Mouse (Mus musculus): Measurements from ENCODE around the gene Slc41a2. TPM values are rescaled to one million over a fixed set of nuclear protein-coding genes. Genes with fewer than 3 reads are reported as not detected.
A peak's percentile ranks its signal among the peaks of the same experiment; 100 is the strongest.

Gene Slc41a2
- total and polyA plus RNA-seq, 3 experiments = 0.17 TPM; not detected in 2

DNA sequence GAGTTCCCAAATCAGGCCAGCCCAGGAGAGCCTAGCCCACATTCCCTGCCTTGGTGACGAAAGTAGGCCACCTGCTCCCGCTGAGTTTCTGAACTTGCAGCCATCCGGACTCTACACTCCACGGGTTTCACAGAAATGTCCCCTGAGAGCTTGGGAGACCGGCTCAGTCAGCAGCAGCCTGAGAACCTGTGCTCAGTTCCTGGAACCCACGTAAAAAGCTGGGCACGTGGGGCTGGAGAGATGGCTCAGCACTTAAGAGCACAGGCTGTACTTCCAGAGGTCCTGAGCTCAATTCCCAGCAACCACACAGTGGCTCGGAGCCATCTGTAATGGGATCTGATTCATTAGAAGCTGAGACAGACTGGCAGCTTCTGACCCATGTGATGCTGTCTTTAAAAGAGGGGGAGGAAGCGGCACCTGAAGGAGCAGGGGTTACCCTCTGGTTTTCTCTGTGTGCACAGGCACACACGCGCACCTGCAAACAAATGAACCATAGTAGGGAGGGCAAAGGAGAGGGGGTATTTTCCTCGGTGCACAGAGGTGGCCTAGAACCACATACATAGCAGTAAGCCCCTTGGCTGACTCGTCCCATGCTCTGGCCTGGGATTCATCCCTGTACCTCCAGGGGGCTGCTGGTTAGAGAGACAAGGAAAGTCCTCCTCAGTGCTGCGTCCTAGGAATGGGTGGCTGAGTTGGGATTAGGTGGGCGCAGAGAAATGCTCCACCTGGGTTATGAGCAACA lies 155.7 kb downstream of the Slc41a2 start:
- dilution Hi-C loops (cut with MboI; ENCODE audit: extremely low pct_ligation_motif_present, extremely low pct_unique_long_range_greater_than_20kb, low sequenced_read_pairs) (no loop called here), in situ Hi-C loops (cut with MboI; ENCODE audit: low pct_ligation_motif_present, low pct_unique_long_range_greater_than_20kb, low sequenced_read_pairs) (no loop called here)
- H3K9ac ChIP-seq (ENCODE audit: insufficient read depth, low read depth) = no peak overlapping the region
- H3K4me3 ChIP-seq (replicated peaks in 1 of 3; ENCODE audit: low read depth in 2 of 3, low read length in 2 of 3, poor library complexity in 1 of 3) = no peak overlapping the region
- peaks cover 2% of the 10 kb centered on the region for H3K9me3 ChIP-seq (replicated peaks; ENCODE audit: low read length)
- H3K4me1 ChIP-seq (ENCODE audit: control insufficient read depth in 1 of 2, insufficient read depth in 2 of 2) = peaks cover 11 to 43% of the 10 kb centered on the region in 2 experiments
- H3K4me2 ChIP-seq (ENCODE audit: insufficient read depth, low read depth, poor library complexity, severe bottlenecking) = no peak overlapping the region
- no peak overlapping the region for H3K27ac ChIP-seq (ENCODE audit: insufficient read depth, low read depth)
- H3K27me3 ChIP-seq (replicated peaks) = no peaks in the 10 kb centered on the region
- no peak for DNase-seq (ENCODE audit: extremely low read depth)
- H3K79me2 ChIP-seq (replicated peaks; ENCODE audit: control insufficient read depth, extremely low read depth, insufficient read depth, poor library complexity, severe bottlenecking) = no peaks in the 10 kb centered on the region
- 0 out of 2 replicates have a peak, but pooled peaks have one; percentile 41 for TF ChIP-seq BHLHE40 (IDR thresholded peaks at IDR 0.05; ENCODE audit: low read depth, low read length)
- TF ChIP-seq SMC3 (IDR thresholded peaks at IDR 0.05; ENCODE audit: low read depth, low read length) = no peak
- H3K36me3 ChIP-seq (replicated peaks in 1 of 2; ENCODE audit: control insufficient read depth in 1 of 2, insufficient read depth in 1 of 2, low read length in 1 of 2) = no peaks in the 10 kb centered on the region

Other genes starting within 250 kb of the Slc41a2 start
- 1.5 and 1.6 TPM in 2 replicates for gene D10Wsu102e, start 22.3 kb upstream of the Slc41a2 start, total RNA-seq (2012; rRNA removed)
- gene D10Wsu102e, start 22.3 kb upstream of the Slc41a2 start, total RNA-seq (2014; rRNA removed) = 0.95 and 1.0 TPM in 2 replicates
- 1.6 TPM in 2 replicates for gene D10Wsu102e, start 22.3 kb upstream of the Slc41a2 start, polyA plus RNA-seq (2012; ENCODE audit: insufficient read length, low read depth)
- 0.17 and 0.34 TPM in 2 replicates for gene Aldh1l2, start 196.3 kb upstream of the Slc41a2 start, total RNA-seq (2012; rRNA removed)
- not detected in 2 replicates for gene Aldh1l2, start 196.3 kb upstream of the Slc41a2 start, total RNA-seq (2014; rRNA removed)
- 0.59 and 0.80 TPM in 2 replicates for gene Aldh1l2, start 196.3 kb upstream of the Slc41a2 start, polyA plus RNA-seq (2012; ENCODE audit: insufficient read length, low read depth)
- gene Washc4, start 205.9 kb upstream of the Slc41a2 start, total RNA-seq (2012; rRNA removed) = 15.9 and 16.3 TPM in 2 replicates
- gene Washc4, start 205.9 kb upstream of the Slc41a2 start, total RNA-seq (2014; rRNA removed) = 31.8 and 36.4 TPM in 2 replicates
- gene Washc4, start 205.9 kb upstream of the Slc41a2 start, polyA plus RNA-seq (2012; ENCODE audit: insufficient read length, low read depth) = 19.3 and 22.0 TPM in 2 replicates

Data from CH12.LX (cell line).